Mouse (Mus musculus) hindbrain, embryonic 14.5 days (tissue): Measurements from ENCODE around the gene Ltn1. TPM values are rescaled to one million over a fixed set of nuclear protein-coding genes. Genes with fewer than 3 reads are reported as not detected.

Experiments
- ATAC-seq: fragments of 200-750 bp; cut with Nextera tagmentation; 2 replicates; pipeline ENCODE4 v1.8.0; 2017; ENCODE audit warnings: moderate number of reproducible peaks, mild to moderate bottlenecking, moderate TSS enrichment, moderate library complexity; ENCODE audit not compliant: low FRiP score
- DNase-seq: peaks from one replicate; pipeline ENCODE4 v3.0.0-alpha.2; 2015; ENCODE audit warnings: low spot score
- H3K27ac ChIP-seq: fragments of 300-500 bp; sonication (generic); 2 replicates; pipeline ENCODE4 v1.5.1; 2014; ENCODE audit warnings: mild to moderate bottlenecking, moderate library complexity
- H3K27me3 ChIP-seq: fragments of 300-500 bp; sonication (generic); 2 replicates; pipeline ENCODE4 v1.6.1; 2014; ENCODE audit warnings: mild to moderate bottlenecking, low read length, mixed read lengths; ENCODE audit not compliant: control insufficient read depth, insufficient read depth
- H3K36me3 ChIP-seq: fragments of 300-500 bp; sonication (generic); replicated peaks from 2 replicates; pipeline ENCODE4 v1.6.1; 2014; ENCODE audit not compliant: control insufficient read depth, insufficient read depth
- H3K4me1 ChIP-seq: fragments of 300-500 bp; sonication (generic); replicated peaks from 2 replicates; pipeline ENCODE4 v1.6.1; 2014; ENCODE audit warnings: antibody characterized with exemption, low read length, mixed read lengths; ENCODE audit not compliant: control insufficient read depth, insufficient read depth
- H3K4me2 ChIP-seq: fragments of 300-500 bp; sonication (generic); replicated peaks from 2 replicates; pipeline ENCODE4 v1.6.1; 2014; ENCODE audit warnings: mild to moderate bottlenecking, moderate library complexity
- H3K4me3 ChIP-seq: fragments of 300-500 bp; sonication (generic); replicated peaks from 2 replicates; pipeline ENCODE4 v1.5.1; 2014; ENCODE audit warnings: mild to moderate bottlenecking, low read length
- H3K9ac ChIP-seq: fragments of 300-500 bp; sonication (generic); 2 replicates; pipeline ENCODE4 v1.6.1; 2014
- H3K9me3 ChIP-seq: fragments of 300-500 bp; sonication (generic); 2 replicates; pipeline ENCODE4 v1.6.1; 2016; ENCODE audit warnings: low read length; ENCODE audit not compliant: control insufficient read depth
- WGBS: fragments of 180-500 bp; shearing (Covaris S2); extraction: QIAGEN DNeasy Blood & Tissue Kit; methylation state at CpG from one replicate; pipeline ENCODE4 v1.1.7; 2014; 5-methylcytosine and 5-hydroxymethylcytosine counted together
- polyA plus RNA-seq: library from polyadenylated mRNA; unstranded; fragments of >200 nt; fragmentation: Nextera tagmentation; extraction: Ambion mirVana; gene quantifications from 2 replicates; pipeline ENCODE4 v1.2.1, GENCODE M21; 2014

The Ltn1 gene
- polyA plus RNA-seq, 1 experiment from 2014 or later = 30.5 TPM

DNA sequence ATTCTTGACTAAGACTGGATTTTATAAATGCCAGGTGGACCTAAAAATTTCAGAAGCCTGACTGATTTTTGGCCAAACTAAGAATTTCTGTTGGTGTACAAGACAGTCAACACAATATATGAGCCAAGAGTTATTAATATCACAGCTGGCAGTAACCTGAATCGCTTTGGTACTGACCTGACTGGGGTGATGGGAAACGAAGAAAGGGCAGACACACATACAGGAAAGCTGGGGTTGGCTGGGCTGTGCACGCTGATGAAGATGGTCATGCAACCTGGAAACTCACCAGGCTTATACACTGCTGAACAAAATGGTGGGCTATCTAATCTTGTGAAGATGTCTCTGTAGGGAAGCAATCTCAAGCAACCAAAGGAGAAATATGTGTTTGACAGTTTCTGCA lies 102.4 kb downstream of the Ltn1 start:
- no peak overlapping the region for H3K27ac ChIP-seq
- ATAC-seq (no peak), DNase-seq (no peak)
- H3K9ac ChIP-seq = no peak overlapping the region
- no peak overlapping the region for H3K4me3 ChIP-seq
- no peaks in the 10 kb centered on the region for H3K4me1 ChIP-seq
- no peaks in the 10 kb centered on the region for H3K9me3 ChIP-seq
- no peaks in the 10 kb centered on the region for H3K36me3 ChIP-seq
- WGBS = 92% methylated on average over 3 of the region's 3 CpGs
- no peaks in the 10 kb centered on the region for H3K27me3 ChIP-seq
- no peak overlapping the region for H3K4me2 ChIP-seq

Other genes with a start within 250 kb of the Ltn1 start
- gene N6amt1, start 78.4 kb downstream of the Ltn1 start, polyA plus RNA-seq = 17.6 and 21.0 TPM in 2 replicates
- 14.7 and 15.8 TPM in 2 replicates for gene Rwdd2b, start 8.0 kb upstream of the Ltn1 start, polyA plus RNA-seq
- gene Usp16, start 22.1 kb upstream of the Ltn1 start, polyA plus RNA-seq = 41.8 and 52.1 TPM in 2 replicates
- gene Cct8, start 63.3 kb upstream of the Ltn1 start, polyA plus RNA-seq = 414 and 438 TPM in 2 replicates
- gene Map3k7cl, start 120.7 kb upstream of the Ltn1 start, polyA plus RNA-seq = 0.12 TPM in 1 of 2 replicates, not detected in the other